Mouse (Mus musculus) thymus, postnatal 25 days (tissue): ENCODE data around the gene Vps4b.
"Not testable (repeated sequence)": the region's sequence is repeated elsewhere in the genome, so short reads cannot be mapped to it uniquely, and the experiment has no call there.

ENCODE experiments used
- DNase-seq: peaks from one replicate; pipeline ENCODE4 v3.0.0; 2022

The Vps4b gene

DNA sequence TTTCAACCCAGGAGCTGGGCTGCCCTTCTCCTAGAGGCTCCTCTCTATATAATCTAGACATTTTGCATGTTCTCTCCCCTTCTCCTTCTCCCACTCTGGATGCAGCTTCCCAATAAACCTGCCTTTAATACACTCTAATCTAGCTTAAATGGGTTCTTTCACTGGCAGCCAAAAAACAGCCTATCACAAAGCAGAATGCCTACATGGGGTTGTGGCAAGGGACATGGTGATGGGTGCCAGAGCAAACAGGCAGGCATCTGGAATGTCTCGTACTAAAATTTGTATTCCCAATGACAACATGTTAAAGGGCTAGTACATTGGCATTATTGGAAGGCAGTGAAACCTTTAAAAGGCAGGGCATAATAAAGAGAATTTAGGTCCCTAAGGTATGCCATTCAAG, 45.9 kb downstream of the Vps4b start:
- no peak for DNase-seq

DNA sequence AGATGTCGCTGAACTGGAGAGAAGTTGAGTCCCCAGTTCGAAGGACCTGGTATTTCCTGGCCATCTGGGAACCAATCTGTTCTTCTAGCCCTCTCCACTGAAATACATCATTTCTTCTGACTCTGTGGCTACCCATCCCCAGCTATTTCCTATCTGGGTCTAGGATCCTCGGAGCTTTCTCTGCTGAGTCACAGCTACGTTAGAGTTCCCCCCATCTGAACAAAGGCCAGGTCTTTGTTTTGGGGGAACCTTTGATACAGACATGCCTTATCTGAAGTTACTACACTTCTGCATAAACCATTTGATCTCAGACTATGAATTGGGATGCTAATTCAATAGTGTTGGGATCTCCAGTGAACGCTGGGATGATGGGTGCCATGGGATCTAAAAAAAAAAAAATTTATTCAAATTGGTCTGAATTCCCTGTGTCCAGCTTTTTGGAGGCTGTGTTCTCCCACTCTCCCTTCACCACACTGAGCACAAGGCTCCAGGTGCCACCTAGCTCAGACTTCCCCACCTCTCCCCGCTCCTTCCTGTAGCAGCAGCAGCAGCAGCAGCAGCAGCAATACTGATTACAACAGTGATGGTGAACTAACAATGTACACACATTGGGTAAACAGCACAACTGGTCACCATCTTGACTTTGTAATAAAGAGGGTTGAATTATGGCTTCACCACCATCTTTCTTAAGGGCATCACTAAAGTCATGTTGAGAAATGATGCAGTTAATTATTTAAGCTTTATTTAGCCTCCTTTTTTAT, 47.8 kb downstream of the Vps4b start:
- DNase-seq = no peak

DNA sequence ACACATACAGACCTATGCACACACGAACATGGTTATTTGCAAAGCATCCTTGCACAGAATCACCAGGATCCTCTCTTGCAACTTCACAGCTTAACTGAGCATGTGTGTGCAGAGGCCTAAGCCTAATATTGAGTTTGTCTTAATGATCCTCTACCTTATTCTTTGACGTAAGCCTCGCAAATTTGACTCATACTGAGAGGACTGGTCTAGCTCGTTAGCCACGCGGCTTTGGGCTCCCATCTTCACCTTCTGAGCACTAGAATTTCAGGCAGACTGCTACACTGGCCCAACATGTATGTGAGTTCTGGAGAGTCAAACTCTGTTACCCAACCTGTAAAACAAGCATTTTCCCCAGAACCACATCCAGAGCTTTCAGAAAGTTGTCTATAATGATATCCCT, 53.5 kb downstream of the Vps4b start:
- no peak for DNase-seq

DNA sequence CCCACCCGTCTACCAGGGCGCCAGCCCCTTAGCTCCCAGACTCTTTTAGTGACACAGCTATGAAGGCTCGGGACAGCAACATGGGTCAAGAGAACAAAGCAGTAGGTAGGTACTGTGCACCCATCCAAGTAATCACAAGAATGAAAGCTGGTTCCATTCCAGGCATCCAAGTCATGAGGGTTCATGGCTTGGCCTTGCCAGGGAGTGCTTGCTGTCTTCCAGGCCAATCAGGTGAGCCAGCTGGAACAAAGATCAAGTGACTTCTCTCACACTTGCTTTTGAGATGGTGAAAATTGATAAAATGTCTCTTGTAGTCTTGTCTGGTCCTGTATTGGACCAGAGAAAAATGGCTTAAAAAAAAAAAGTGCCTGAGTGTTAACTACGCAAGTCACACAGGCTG, 55.8 kb downstream of the Vps4b start:
- DNase-seq = no peak

DNA sequence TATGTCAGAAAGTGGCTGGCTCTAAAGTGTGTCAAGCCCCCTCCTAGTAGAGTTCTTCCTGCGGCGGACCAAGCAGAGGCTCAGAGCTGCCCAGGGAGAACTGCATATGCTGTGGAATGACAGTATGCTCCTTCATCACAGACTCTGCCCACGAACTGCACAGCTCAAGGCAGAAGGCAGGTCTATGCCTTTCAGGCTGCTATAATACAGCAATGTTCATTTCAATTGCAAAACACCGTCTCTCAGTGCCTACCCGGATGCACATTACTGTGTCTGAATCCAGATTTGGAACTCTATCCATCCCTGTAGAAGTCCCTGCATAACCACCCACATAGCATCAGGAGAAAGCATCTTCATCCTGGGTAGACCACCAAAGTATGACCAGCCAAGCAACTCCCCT, 56.7 kb downstream of the Vps4b start:
- no peak for DNase-seq

DNA sequence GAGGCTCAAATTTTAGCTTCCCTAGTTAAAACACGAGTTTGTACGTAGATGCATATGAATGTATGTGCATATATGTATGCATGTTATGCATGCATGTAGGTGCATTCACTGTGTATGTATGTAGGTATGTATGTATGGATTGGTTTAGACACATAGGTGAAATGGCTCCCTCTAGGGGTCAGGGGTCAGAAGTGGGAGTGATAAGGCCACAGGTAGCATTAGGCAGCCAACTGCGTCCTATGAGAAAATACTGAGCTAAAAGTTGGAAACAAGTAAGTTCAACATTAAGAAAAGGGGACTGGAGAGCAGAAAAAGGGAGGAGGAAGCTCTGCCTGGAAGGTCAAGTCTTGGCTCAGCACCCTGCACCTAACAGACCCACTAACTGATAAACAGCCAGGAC, 58.4 kb downstream of the Vps4b start:
- peak; percentile 66 for DNase-seq

DNA sequence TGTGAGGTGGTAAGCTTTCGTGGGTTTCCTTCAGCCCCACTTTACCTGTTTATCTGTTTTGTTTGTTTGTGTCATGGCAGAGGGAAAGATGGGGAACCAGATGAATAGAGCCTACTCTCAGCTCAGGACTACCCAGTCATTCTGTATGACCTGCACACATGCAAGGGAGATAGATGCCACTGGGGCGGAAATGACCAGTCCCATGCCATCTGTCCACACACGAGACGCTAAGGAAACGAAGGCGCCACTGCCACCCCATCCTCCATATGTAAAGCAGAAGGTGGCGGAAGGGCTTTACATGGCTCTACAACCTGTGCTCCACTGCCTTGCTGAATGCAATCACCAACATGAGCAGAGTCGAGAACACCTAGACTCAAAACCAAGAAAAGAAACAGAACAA, 60.3 kb downstream of the Vps4b start:
- no peak for DNase-seq

DNA sequence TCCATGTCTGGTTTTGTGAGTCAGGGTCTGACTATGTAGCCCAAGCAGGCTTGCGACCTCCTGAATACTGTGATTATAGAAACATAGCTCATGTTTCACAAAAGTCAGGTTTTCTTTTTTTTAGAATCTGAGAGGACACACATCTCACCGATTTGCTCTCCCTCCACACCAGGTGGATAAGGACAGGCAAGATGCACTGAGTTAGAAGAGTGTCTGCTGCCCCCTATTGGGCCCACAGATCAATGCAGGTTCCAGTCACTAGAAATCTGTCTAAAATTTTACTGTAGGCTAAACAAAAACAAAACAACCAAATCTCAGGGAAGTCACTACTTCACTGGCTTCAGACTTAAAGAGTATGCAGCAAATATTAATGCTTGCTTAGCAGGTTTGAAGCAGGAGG, 60.9 kb downstream of the Vps4b start:
- peak; percentile 58 for DNase-seq

DNA sequence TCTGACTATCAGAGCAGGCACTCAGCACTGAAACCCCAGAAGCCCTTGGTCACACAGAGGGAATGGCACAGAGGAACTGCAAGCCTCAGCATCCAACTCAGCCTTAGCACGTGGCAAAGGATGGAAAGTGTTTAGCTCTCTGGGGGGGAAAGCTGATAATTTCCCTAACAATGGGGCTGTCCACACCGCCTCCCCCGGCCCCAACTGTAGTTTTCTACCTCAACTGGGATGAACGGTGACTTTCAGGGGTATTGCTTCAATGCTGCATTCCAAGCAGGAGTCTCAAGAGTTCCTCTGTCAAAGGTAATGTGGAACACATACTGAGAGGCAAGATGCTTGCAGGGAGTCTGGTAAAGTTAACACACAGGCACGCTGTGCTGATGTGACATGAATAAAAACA, 74.5 kb downstream of the Vps4b start:
- no peak for DNase-seq

DNA sequence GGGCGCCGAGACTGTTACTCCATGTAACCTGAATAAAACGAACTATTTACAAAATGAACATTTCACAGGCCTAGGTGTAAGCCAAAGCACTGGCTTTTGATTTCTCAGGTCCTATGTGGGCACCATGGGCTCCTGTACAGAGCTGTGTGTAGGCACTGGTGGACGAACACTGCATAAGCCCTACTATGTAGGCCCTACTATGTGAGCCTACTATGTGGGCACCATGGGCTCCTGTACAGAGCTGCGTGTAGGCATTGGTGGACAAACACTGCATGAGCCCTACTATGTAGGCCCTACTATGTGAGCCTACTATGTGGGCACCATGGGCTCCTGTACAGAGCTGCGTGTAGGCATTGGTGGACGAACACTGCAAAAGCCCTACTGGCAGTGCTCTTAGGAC, 78.8 kb downstream of the Vps4b start:
- DNase-seq = not testable (repeated sequence)

DNA sequence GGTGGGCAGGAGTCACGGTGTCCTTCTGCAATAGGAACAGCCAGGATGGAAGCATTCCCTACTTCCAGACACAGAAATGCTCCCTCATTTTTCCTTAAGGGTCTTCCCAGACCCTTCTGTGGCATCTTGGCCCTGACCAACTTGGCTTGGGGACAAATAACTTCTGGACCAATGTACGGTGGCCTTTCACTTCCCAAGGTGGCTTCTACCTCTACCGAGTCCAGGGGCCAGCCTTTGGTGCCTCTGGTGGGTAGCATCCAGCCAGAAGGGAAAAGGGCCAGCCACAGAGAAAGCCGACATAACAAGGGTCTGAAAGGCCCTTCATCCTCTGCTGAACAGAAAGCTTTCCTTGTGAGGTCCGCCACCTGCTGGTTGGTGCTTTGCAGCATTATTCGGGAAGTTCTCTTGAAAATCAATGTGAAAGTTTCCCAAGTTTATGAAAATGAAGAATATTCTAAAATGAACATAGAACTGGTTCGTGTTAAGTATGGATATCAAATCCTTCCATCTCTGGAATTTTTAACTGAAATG, 79.4 kb downstream of the Vps4b start:
- peak; percentile 81 for DNase-seq

DNA sequence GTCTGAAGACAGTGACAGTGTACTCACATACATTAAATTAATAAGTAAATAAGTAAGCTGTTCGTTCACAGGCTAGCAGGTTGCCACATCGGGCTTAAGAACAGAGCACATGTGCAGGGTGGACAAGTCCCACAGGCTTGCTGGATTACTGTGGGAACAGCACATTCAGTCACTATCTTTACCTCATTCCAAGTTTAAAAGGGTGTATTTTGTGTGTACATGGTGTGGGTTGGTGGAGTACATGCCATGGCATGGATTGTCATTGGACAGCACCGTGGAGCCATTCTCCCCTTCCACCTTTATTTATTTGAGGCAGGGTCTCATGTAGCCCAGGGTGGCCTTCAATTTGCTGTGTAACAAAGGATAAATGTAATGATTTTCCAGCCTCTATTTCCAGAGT, 80.4 kb downstream of the Vps4b start:
- no peak for DNase-seq

DNA sequence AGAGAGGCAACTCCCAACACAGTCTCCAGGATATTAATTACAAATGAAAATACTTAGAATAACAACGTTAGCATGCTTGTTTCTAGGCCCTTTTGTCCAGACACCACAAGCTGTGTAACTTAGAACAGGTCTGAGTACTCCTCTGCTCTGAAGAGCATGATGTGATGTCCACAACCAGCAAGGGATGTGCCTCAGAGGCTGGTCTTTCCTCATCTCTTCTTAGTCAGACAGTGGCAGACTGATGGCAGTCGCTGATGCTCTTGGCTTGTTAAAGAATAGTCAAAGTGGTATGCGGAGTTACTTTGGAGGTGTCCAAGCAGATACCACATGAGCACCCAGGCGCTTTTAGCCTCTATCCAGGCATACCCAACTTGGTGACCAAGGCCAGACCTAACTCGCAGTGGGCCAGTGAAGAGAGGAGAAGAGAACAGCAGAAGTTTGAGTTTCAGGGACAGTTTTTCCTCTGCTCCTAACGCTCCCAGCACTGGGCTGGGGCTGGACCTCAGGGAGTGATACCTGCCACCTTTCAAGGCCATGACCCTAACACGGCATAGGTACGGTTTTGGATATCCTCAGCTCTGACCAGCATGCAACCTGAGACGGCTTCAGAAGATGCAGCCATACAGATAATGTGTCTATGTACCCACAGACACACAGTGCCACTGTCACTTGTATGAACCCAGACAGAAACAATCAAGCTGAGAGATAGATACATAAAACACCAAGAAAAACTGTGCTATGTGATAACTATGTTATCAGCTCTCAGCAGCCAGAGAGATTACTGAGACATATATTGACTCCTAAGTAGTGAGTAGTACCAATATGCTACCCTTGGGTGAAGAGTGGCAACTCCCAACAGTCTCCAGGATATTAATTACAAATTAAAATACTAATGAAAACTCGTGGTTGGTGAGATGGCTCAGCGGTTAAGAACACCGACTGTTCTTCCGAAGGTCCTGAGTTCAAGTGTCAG, 81.1 kb downstream of the Vps4b start:
- DNase-seq = no peak

DNA sequence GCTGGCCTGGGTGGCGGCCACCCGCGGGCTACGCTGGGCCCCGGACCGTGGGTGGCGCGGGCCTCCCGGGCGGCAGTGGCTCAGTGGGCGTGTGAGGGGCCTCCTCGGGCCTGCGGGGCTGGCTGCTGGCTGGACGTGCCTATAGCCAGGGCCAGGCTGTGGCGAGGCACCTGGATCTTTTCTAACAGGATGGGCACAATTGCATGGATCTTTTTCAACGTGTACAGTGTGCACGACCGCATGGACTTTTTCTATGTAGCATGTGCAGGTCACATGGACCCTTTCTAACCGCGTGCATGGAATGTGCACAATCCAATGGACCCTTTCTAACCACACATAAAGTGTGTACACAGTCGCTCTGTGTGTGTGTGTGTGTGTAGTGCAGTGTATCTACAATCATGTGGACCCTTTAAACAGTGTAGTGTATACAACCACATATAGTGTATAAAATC, 82.0 kb downstream of the Vps4b start:
- no peak for DNase-seq
